Mouse (Mus musculus) left cerebral cortex, postnatal 14 days (tissue): ENCODE data around the gene Fam234b. TPM values are rescaled to one million over a fixed set of nuclear protein-coding genes. Genes with fewer than 3 reads are reported as not detected.

Experiments
- DNase-seq, 2 experiments: peaks; one replicate each; pipeline ENCODE4 v3.0.0; 2021 to 2022; ENCODE audit warnings: low spot score in 2 of 2, mixed read lengths in 1 of 2
- intact Hi-C: fragments of 180-260 bp; cut with DNase I; formaldehyde crosslinking; loops from one replicate; pipeline ENCODE4 v1.15.1; 2025
- long read RNA-seq, 2 experiments: library from polyadenylated mRNA; stranded (forward); transcript quantifications; one replicate each; pipeline ENCODE4 v2.0.0; 2021
- total RNA-seq, 2 experiments: library from RNA; stranded (reverse); gene quantifications; 2 replicates each; pipeline ENCODE4 v1.2.3; 2021

Fam234b gene
- 100 to 1,000 TPM; 118 to 124 TPM for total RNA-seq
- long read RNA-seq, experiment 1, full-length matches to known transcripts = 64 of 119 reads
- long read RNA-seq, experiment 1, partial matches to known transcripts = 34 of 119 reads
- long read RNA-seq, experiment 1, other reads (novel, unspliced or antisense) = 21 of 119 reads
- long read RNA-seq, experiment 2, full-length matches to known transcripts = 58 of 102 reads
- long read RNA-seq, experiment 2, partial matches to known transcripts = 16 of 102 reads
- long read RNA-seq, experiment 2, other reads (novel, unspliced or antisense) = 28 of 102 reads

DNA sequence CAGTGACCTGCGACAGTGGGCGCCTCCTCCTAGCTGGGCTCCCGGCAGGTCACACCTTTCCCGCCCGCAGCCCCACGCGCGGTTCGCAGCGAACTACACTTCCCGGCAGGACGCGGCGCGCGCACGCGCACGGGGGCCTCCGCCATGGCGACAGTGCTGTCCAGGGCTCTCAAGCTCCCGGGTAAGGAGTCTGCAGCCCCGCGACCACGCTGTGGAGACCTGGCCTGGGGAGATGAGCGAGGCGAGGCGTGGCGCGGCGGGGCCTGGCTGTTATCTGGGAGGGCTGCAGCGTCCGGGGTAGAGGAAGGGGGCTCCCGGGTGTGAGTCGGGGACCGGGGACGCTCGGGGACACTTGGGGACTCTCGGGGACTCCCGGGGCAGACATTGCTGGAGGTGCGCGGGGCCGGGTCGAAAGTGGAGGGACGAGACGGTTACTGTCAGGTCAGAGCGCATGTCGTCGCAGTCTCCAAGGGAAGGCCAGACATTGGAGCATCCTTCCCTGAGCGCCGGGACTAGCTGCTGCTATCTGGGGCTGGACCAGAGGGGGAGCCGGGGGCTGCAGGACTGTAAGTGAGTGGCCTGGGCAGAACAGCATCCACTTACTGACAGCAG, at the start of gene Fam234b, which contains the start of gene Hebp1:
Gene Fam234b, plus strand, starts transcription at position 57 of the 612 bp plus-strand sequence.
Gene Hebp1, minus strand, starts transcription at position 102 of the 612 bp plus-strand sequence.
- DNase-seq = peak; percentile 82 to 87
- intact Hi-C loops = no loop called here

DNA sequence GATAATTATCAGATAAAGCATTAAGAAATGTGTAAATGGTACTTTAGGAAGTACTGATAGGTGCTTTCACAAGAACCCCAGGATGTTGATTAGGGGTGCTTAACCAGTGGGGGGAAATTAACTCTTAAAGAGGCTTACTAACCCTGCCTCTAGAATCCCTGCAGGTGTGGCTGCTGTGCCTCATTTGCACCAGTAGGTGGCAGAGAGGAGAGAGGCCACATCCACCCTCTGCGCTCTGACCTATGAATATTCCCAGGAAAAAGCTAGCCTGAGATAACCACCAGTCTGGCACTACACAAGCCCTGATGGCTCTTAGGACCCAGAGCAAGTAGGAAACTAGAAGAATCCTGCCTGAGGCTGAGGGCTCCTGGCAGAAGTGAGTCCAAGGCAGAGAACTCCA, 49.3 kb upstream of the Fam234b start:
- DNase-seq = no peak
- intact Hi-C loops = loop anchor here (5.0 kb wide), 1 partner anchor 229 kb away; no protein-coding TSS in a partner anchor

DNA sequence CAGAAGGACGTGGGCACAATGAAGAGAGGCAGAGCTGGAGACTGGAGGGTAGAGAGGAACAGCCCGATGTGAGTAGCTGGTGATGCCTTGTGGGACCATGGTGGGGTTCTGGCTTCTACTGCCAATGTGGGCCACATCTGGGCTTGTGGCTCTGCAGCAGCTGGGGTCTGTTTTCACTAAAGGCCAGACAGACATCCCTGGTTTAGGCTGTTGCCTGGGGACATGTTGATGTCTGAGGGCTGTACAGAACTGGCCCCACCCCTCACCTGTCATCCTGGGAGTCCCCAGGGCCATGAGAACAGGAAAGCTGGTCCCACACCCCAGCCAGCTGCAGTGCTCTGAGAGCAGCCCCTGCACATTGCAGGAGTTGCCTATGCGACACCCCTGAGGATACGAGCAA, 48.6 kb upstream of the Fam234b start:
- intact Hi-C loops = loop anchor here (5.0 kb wide), 1 partner anchor 228 kb away; no protein-coding TSS in a partner anchor
- no peak for DNase-seq

DNA sequence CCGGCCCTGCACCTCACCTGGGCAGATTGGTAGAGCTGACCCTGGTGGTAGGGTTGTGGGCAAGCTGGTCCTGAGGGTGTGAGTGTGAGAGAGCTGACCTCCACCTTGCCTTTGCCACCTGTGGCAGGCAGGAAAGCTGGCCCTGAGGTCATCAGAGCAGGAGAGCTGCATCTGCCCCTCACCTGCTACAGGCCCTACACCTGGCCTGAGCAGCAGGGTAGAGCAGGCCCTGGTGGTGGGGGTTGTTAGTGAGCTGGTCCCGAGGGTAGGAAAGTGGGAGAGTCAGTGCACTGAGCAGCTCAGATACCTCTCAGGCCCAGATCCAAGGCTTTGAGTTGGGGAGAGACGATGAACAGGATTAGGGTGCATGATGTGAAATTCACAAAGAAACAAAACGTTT, 48.1 kb upstream of the Fam234b start:
- intact Hi-C loops = loop anchor here (5.0 kb wide), 2 partner anchors 83 to 228 kb away; no protein-coding TSS in a partner anchor
- no peak for DNase-seq

DNA sequence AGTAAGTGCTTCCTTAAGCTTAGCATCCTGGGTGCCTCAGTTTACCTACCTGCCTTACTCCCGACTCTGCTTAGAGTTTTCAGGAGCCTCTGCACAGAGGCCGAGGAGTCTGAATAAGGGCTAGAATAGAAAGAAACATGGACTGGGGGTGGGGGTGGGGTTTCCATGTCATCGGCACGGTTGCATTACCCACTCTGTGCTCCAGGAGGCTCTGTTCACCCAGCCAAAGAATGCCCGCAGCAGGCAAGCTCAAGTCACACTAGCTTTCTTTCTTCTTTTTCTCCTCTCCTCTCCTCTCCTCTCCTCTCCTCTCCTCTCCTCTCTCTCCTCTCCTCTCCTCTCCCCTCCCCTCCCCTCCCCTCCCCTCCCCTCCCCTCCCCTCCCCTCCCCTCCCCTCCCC, 47.5 kb upstream of the Fam234b start:
- intact Hi-C loops = loop anchor here (5.0 kb wide), 1 partner anchor 82 kb away; no protein-coding TSS in a partner anchor
- peak; percentile 25 to 40 for DNase-seq

DNA sequence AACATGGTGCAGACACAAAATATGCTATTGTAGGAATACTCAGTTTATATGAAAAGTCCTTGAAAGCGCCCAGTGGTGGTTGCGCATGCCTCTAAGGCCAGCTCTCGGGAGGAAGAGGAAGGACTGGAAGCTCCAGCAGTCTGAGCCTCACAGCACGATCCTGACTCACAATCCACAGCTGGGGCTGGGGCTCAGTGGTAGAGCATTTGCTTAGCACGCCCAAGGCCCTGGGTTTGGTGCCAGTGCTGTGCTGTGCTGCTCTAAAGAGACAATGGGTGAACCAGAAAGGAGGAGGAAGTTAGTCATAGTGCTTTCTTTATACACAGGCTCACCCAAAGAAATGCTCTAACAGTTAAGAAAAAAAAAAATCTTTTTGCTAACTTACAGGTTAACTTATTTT, 44.1 kb upstream of the Fam234b start:
- intact Hi-C loops = loop anchor here (5.0 kb wide), 1 partner anchor 79 kb away; no protein-coding TSS in a partner anchor
- DNase-seq = peak in 1 of 2 experiments; percentile 24

DNA sequence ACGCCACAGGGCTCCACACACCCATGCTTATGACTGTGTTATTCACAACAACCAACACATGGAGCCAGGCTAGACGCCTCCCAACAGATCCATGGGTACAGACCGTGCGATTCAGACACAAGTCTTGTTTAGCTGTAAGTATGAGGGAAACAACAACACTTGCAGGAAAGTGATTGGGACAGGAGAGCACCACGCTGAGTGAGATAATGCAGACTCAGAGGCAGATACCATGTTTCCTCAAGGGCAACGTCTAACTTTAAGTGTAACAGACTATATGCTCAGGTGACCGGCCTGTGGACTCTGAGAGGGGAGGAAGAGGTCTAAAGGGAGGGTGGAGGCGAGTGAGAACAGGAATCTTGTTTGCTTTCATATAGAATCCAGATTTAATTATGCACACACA, 41.2 kb upstream of the Fam234b start:
- no peak for DNase-seq
- intact Hi-C loops = no loop called here

DNA sequence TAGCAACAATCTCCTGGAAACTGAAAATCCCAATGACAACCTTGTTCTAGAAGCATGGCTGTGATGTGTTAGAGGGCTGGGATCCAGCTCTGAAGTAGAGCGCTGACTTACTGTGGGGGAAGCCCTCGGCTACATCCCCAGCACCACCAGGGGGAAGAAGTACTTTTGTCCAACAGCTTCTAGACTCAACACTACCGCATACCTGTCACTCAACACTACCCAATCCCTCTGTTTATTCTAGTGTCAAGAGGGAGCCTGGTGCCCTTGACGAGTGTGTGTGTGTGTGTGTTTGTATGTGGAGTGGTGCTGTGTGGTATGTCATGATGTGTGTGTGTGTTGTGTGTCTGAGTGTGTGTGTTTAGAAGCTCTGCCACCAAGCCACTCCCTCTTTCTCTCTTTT, 40.3 kb upstream of the Fam234b start:
- intact Hi-C loops = no loop called here
- DNase-seq = no peak

DNA sequence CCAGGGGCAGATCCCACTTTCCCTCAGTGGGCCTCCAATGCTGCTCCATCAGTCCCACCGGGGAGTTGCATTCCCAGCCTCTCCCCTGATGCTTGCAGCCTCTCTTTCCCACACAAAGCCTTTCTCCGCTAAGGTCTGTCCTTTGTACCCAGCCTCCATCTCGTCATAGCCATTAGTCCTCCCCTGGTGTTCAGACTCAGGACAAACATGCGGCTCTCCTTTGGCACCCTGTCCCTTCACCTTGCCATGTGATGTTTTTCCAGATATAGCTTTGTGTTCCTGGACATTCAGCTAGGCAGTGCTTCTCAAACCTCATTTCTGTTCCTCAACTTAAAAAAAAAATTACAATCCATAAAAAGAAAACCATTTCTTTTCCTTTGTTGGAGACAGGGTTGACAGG, 39.3 kb upstream of the Fam234b start:
- intact Hi-C loops = no loop called here
- no peak for DNase-seq

DNA sequence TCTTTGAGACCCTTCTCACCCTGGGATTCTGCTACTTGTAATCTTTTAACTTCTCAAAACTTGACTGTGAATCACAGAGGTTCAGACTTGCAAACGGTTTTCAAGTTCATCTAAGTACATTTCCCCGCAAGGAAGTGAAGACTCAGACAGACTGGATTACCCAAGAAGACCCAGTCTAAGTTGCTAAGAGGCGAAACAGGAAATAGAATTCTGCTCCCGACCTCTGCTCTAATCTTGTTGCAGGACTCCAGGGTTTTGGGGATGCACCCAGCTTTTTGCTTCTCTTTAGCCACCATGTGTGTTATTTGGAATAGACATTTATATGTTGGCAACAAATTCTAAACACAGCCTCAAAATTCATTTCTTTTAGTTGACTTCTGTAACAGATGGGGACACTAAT, 36.4 kb upstream of the Fam234b start:
- intact Hi-C loops = no loop called here
- no peak for DNase-seq

DNA sequence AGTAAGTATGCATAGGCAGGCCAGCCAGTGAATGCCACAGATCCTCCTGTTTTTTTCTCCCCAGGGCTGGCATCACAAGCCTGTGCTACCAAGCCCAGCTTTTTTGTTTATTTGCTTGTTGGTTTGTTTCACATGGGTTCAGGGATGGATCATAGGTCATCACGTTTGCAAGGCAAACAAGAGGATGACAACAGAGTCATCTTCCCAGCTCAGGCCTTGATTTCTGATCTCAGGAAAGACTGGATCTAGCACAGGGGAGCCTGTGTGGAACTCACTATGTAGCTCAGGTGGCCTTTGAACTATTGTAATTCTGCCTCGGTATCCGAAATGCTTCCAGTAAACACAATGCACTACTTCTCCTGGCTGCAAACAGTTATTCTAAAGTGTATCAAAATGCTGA, 35.5 kb upstream of the Fam234b start:
- intact Hi-C loops = no loop called here
- no peak for DNase-seq

DNA sequence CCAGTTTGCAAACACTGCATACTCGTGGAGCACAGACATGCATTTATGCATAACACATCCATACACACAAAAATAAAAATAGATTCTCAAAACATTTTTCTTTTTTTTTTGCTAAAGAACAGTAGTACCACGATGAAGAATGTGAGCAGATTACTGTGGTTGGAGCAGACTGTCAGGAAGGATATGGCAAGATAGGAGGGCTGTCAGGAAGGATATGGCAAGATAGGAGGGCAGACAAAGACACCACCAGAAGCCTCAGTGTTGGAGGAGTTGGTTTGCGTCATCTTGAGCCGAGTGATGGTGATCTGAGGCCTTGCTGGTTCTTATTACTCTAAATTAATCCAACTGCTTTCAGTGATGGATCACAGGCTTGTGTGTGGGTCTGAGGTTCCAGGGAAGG, 34.9 kb upstream of the Fam234b start:
- intact Hi-C loops = no loop called here
- DNase-seq = no peak

DNA sequence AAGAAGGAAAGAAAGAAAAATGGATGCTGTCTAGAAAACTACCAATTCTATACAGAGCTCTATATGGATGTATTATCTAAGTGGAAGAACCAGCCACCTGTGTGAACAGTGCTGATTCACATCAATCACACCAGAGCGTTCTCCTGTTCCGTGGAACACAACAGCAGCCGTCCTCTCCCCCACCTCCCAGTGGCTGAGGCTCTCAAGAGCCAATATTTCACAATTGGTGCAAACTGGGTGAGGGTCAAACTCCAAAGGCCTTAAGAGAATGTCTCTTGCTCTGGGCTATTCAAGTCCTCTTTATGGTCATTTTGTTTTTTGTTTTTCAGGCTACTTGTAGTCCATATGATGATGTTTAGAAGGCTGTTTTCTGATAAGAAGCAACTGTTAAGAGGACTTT, 32.6 kb upstream of the Fam234b start:
- intact Hi-C loops = no loop called here
- DNase-seq = no peak

DNA sequence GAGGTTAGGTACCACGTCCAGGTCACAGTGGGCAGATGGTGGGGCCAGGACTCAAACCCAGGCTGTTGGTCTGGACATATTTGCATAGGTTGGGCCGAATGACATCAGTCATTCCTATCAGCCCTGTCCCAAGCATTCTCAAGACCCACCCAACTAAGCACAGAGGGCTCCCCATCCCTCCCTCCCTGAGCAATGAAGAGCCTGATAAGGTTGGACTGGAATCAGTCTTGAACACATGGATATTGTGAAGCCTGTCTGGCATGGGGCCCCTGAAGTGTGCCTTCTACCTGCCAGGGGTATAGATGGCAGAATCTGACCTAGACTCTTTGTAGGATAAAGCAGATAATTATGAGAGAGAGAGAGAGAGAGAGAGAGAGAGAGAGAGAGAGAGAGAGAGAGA, 32.1 kb upstream of the Fam234b start:
- intact Hi-C loops = no loop called here
- no peak for DNase-seq

DNA sequence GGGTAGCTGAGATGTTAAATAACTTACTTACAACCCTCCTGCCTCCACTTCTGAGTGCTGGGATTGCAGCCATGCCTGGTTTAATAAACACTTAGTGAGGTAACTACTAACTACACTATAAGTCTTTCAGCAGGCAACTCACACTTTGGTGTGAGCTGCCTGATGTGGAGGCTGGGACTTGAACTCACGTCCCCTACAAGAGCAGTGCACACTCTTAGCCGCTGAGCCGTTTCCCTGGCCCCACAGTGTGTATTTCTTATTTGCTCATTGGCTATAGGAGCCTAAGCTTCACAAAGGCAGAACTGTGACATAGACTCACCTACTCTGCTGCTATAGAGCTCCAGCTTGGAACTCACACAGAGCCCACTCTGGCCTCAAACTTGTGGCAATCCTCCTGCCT, 31.5 kb upstream of the Fam234b start:
- no peak for DNase-seq
- intact Hi-C loops = no loop called here

DNA sequence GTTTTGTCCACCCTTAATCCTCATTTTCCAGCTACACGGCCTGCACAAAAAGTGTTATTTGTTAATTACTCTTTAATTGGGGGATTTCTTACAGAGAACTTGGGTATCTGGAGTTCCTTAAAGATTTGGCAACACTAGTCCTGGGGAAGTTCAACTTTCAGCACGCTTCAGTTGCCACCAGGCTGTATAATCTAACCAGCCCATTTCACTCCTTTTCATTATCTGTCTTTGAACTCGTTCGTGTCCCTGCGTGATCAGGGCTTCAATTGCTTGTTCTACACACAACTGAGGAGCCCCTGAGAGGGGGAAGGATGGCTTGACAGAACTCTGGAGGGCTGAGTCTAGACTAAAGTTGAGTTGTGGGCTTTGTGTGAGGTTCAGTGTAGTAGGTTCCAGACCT, 31.1 kb upstream of the Fam234b start:
- intact Hi-C loops = no loop called here
- DNase-seq = no peak

DNA sequence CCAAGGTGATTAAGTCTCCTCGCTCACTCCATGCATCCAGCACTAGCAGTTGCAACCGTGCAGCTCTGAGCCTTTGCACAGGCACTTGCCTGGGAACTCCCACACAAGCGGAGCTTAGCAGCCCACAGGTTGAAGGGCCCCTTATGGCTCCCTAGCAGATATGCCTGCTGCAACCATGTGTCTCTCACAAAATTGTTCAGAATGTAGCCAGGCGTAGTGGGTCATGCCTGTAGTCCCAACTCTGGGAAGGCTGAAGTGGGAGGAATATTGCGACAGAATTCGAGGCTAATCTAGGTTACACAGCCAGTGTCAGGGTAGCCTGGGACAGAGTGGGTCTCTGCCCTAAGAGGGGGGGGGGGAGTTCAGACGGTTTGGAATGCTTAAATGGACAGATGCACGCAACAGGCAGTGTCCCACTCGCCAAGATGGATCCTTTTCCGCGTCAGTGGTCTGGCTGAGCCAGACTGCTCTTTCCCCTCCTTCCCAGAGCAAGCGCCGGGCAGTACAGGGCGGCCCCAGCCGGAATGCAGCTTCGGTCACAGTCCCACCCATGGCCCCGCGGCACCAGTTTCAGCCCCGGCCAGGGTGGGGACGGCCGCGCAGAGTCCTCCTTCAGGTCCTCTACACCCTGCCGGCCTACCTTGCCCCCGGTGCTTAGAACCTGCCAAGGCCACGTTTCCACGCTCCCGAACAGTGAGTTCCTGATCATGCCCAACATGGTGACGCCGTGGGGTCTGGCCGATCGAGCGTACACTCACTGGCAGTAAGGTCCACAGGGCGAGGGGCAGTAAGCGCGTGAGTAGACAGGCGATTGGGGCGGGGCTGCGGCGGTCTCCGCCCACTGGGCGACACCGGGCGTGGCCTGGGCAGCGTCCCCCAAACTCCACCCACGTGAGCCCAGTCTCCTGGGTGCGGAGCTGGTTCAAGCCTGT, 30.1 kb upstream of the Fam234b start:
- intact Hi-C loops = no loop called here
- DNase-seq = peak; percentile 77 to 86

DNA sequence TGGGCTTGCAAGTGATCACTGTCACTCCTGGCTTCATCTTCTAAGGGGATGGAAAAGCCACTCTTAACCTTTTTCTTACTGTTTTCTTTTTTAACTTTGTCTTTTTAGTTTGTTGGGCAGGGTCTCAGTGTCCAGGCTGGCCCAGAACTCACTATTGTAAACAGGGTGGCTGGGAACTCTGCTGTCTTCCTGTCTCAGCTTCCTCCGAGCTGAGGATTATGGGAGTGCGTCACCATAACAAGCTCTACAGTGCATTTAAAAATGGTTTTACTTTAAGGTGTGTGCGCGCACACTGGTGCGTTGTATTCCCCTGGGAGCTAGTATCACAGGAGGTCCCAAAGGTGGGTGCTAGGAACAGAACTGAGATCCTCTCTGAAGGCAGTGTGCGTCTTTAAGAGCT, 29.3 kb upstream of the Fam234b start:
- no peak for DNase-seq
- intact Hi-C loops = no loop called here

DNA sequence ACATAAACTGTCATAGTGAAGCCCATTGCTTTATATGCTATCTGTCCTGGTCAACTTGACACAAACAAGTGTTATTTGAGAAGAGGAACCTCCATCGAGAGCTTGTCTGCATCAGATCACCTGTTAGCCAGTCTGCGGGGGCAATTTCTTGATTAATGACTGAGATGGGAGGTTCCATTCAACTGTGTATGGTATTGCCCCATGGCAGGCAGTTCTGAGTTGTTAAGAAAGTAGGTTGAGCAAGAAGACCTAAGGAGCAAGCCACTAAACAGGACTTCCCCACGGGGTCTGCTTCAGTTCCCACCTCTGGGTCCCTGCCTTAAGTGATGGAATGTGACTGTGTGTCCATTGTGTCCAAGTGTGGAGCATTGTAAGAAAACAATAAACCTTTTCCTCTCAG, 28.5 kb upstream of the Fam234b start:
- DNase-seq = no peak
- intact Hi-C loops = no loop called here

DNA sequence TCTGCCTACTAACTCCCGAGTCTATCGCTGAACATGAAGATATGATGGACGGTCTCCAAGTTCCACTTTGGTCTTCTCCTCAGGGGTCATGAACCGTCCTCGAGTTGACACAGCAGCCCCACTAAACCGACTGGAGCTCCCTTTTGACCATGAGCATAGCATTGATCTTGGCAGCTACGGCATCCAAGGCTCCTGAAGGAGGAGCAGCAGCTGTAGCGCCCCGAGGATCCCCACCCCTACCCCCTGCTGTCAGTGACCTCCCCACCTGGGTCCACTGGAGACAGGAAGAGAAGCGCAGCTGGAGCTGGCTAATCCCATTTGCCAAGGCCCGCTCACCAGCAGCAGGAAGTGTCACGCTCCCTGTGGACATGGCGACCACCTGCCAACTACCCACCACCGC, 26.0 kb upstream of the Fam234b start:
- intact Hi-C loops = no loop called here
- DNase-seq = no peak
